Mouse (Mus musculus) ovary, postnatal 36 days (tissue): ENCODE data around the gene Crebzf.

Source experiments
- DNase-seq: peaks from one replicate; pipeline ENCODE4 v3.0.0; 2022; ENCODE audit warnings: low spot score, mixed read lengths

Crebzf gene

DNA sequence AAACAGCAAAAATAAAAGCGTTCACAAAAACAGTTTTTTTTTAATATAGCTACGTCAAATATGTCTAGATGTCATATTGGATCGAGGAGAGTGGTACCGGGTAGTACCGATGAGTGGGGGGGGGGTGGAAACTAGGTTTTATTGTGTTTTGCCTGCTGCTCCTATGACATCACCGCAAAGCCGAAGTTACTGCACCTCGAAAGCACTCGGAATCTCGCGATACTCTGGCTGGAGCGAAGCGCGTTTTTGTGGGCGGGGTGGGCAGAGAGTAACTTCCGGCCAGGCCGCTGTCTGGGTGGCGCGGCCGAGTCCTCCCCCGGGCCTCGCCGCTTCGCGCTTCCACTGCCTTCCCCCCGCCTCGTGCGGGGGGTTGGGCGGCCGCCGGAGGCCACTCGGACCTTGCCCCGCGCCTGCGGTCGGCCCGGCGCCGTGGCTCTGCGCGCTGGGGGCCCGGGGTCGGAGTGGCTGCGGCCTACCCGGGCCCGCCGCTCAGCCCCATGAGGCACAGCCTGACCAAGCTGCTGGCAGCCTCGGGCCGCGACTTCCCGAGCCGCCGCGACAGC lies at the start of gene Crebzf:
TSS of gene Crebzf (plus strand) at position 212 of the 563 bp plus-strand sequence.
- peak; percentile 94 for DNase-seq

DNA sequence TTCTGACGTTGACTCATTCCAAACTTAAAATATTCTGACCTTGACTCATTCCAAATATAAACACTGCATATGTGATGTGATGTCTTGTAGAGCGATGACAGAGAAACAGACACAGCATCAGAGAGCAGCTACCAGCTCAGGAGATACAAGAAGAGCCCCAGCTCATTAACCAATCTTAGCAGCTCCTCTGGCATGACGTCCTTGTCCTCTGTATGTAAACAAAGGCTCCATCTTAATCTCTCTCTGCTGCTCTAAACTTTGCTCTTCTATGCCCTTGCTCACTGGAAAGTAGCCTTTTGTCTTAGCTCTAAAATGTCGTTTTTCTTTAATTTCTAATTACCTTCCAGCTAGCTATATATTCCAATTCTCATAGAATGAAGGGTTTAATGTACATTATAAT lies 47.5 kb upstream of the Crebzf start:
- DNase-seq: no peak

DNA sequence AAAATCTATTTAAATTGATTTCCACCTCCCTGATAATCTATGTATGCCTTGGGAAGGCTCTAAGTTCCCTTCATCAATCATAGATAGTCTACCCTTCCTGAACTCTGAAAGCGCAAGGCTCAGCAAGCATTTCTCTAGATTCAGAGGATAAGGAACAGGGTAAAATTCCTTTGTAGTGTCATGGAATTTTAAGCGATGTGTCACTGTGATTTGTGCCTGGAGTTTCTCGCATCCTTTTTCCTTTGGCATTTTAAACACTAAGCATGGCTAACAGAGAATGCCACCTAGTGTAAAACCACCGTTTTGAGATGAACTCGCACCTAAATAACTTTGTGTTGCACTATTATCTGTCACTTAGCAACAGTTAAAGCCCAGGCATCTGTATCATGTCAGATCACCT lies 46.6 kb upstream of the Crebzf start:
- no peak for DNase-seq

DNA sequence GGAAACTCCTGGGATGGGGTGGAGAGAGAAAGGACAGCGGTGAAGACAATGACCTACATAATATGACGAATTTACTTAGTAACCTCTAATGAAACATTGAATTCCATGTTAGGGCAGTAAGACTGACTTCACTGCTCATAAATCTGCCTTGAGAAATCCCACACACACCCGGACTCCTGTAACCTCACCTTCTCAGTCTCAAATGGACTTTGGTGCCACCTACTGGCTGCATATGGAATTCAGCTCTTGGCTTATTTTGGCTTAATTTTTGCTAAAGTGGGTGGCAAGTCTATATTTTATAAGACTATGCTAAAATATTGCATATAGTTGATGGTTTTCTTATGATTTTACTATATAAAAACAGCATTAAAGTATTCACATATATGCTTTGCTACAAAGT lies 32.6 kb upstream of the Crebzf start:
- DNase-seq: peak; percentile 40

DNA sequence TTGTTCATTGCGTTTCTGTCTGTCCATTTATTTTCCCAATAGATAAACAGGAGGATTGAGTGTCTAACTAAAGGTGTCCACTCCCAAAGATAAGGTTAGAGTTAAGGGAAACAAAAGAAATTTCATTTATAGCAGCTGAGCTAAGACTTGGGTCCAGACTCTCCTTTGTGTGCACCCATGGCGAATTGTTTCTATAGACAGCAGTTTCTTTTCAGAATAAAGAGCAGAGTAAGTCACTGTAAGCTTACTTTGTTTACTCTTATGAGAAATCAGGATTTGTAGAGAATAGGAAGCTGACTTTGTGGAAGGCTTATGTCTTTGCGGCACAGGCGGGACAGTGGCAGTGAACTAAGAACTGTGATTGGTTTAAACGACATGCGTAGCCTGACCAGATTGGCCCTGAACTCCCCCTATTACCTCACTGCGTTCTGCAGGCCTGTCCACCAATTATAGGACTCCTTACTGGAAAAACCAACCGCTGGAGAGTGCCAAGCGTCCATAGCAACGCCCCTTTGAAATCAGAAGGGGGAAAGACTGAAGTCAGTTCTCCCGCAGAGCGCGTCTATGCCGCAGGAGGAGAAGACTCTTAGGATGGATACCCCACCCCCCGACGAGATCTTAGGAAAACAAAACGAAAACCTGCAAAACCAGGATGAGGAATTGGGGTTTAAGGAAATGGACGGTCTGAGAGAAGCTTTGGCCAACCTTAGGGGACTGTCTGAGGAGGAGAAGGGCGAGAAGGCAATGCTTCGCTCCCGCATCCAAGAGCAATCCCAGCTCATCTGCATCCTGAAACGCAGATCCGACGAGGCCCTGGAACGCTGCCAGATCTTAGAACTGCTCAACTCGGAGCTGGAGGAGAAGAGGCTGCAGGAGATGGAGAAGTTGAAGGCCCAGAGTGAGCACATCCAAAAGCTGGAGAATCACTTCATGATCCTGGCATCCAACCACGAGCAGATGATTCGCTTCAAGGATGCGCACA lies 16.2 kb upstream of the Crebzf start, which contains the start of gene Ccdc89:
TSS of gene Ccdc89 (plus strand) at position 558 of the 982 bp plus-strand sequence.
- peak; percentile 66 for DNase-seq

DNA sequence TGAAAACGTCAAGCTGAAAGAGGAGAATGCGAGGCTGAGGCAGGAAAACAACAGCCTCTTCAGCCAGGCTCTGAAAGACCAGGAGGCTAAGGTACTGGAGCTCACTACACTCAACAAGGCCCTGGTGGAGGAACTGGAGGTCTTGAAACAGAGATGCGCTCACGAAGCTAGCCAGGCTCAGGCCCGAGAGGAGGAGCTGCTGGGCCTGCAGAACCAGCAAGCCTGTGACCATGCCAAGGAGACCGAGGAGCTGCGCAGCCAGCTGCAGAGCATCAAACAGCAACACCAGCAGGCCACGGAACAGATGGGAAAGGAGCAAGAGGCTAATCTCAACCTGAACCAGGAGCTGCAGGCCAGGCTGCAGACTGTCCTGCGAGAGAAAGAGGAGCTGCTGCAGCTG lies 15.5 kb upstream of the Crebzf start:
- DNase-seq: peak; percentile 14

DNA sequence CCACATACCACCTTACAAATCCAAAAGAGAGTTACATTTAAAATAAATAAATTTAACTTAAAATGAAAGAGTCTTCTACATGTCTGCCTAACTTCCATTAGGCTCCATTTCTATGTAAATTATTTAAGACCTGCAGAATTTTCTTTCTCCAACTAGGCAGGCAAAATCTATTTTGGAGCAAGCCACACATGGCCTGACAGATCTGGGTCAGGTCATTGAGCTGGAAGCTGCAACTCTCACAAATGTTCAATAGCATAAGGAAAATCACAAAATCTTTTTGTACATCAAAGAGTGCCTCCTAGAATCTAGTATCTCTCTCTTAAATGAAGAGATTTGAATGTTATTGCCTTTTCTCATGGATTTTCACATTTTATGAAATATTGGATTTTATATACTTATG lies 10.3 kb upstream of the Crebzf start:
- no peak for DNase-seq

DNA sequence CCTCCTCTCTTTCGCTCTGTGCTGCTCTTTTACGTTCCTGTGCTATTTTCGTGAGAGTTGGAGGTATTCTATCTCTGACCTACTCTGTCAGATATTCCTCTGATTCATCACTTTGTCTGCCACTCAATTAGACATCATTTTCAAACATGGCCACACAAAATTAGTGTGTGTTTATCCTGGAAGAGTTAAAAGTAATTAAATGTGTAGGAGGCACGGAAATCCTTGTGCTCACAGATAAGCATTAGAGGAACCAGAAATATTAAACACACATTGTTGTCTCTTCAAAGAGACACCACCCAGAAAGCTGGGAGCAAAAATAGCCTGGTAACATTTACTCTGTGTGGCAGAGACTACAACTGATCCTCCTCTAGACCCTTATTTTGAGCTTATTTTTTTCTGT lies 2.5 kb upstream of the Crebzf start:
- no peak for DNase-seq

DNA sequence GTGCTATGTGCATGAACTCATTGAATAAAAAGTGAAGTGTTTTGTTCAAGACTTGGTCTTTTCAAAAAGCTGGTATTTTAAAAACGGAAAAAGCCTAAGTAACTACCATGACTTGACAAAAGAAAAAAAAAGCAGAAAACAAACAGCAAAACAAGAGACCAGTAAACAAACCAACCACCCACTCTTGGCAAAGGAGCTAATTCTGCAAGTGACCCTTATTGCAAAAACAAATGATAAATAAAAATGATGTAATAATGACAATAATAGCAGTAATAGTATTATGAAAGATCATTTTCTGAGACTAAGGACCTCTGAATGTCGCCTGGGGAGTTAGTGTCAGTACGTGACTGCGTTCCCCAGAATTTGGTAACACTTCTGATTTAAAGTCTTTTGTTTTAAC lies 459 bp upstream of the Crebzf start:
- no peak for DNase-seq

DNA sequence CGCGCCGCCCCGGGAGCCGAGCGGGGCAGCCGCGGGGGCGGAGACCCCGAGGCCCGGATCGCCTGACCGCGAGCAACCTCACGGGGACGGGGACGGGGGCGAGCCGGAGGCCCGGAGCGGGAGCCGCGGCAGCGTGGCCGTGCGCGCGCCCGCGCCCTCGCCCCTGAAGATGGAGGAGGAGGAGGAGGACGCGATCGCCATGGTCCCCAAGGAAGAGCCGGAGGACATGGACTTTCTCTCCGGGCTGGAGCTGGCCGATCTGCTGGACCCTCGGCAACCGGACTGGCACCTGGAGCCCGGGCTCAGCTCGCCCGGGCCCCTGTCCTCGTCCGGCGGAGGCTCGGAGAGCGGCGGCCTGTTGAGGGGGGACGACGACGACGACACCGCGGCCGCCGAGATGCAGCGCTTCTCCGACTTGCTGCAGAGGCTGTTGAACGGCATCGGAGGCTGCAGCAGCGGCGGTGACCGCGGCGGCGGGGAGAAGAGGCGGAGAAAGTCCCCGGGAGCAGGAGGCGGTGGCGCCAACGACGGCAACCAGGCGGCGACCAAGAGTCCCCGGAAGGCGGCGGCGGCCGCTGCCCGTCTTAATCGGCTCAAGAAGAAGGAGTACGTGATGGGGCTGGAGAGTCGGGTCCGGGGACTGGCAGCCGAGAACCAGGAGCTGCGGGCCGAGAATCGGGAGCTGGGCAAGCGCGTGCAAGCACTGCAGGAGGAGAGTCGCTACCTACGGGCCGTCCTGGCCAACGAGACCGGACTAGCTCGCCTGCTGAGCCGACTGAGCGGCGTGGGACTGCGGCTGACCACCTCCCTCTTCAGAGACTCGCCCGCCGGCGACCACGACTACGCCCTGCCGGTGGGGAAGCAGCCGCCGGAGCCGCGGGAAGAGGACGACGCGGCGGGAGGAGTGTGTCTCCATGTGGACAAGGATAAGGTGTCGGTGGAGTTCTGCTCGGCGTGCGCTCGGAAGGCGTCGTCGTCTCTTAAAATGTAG lies 867 bp downstream of the Crebzf start:
- DNase-seq: peak; percentile 77

DNA sequence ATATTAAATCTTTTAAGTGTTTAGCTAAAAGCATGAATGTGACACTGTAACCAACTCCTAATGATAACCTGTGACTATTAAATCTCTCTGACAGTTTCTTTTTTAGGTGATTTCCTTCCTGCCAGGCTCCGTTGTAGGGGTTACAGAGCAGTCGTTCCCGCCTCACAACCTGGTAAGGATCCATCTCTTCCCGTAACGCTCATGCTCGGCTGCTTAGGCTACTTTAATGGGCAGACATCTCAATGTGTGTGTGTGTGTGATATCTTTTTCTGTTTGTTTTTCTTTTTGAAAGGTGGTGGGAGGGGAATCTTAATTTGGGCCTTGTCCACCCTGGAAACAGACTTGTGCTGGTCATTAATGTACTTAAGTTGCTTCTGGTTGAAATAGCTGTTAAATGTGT lies 1.7 kb downstream of the Crebzf start:
- no peak for DNase-seq

DNA sequence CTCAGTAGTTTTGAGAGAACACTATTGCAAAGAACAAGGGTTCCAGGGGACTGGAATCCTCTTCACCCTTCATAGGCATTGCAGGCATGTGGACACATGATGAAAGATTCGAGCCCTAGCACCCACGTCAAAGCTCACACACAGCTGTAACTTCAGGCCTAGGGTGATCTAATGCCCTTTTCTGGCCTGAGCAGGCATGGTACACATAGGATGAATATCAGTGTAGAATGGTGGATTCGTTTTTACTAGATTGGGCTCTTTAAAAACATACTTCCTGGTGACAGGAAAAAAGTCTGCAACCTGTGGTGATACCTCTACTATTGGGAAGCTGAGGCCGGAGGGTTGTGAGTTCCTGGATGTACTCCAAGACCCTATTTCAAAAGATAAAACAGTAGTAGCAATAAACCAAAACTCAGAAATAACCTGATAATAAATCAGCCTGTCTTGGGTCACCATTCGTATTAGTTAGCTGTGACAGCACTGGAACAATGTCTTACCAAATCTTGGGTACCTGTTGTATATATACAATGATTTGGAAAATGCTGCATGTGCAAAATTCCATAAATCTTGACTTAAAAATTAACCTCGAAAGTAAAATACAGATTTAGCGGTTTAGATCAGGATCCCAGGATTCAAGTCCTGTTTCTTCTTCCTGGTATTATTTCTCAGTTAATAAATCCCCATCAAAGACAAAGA lies 13.8 kb downstream of the Crebzf start:
- DNase-seq: no peak

DNA sequence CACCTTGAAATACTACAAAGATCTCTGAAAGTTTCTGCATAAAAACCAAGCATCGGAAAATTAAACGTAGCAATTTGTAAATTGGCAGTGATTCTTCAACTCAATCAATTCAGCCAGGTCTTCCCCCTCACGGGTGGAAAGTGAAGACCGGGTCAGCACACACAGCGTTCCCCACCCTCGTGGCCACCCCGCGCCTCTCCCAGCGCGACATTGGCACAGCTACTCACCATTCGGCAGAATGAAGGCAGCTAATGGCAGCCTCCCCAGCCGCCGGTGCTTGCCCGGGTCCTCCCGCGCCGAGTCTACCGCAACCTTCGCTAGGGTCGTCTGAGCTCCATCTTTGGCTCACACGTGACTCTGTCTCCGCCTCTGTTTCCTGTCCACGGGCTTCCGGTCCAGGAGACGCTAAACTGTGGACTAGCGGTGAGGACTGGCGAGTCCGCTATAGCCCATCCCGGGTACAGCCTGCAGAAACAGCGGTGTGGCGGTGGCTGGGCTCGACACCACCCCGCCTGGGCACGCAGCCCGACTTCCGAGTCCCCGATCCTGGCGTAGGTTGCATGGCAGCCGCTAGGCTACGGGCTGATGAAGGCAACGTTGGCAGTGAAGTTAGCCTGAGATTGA lies 14.4 kb downstream of the Crebzf start, which contains the start of gene Tmem126a:
TSS of gene Tmem126a (minus strand) at position 385 of the 624 bp plus-strand sequence.
- DNase-seq: peak; percentile 82

DNA sequence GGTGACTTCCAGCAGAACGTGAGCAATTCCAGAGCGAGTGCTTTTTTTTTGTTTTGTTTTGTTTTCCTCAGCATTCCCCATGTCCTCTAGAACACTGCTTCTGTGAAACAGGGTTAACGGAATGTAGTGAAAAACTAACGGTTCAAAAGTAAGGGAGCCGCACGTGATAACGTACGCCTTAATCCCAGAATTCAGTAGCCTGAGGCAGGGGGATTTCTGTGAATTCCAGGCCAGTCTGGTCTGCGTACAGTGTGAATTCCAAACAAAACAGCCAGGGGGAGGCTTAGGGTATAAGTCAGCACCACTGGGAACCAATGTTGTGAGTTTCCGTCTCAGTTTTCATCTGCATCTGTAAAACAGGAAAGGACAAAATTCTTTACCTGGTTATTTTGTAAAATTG lies 15.0 kb downstream of the Crebzf start:
- DNase-seq: peak; percentile 4

DNA sequence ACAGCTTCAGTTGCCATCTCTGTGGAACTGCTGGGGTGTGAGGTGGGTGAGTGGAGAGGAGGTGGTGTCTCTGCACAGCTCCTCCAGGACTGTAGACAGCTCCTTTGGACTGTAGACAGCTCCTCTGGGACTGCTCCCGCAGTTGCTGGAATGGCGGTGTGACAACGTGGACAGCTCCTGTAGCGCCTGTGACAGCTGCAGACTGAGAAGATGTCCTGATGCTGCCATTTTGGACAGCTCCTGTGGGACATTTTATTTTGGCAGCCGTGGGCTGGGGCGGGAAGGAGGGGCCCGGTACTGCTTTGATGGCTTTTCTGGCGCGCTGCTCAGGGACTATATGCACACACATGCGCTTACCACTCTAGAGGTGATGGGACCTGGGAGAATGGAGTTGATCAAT lies 17.8 kb downstream of the Crebzf start:
- DNase-seq: peak; percentile 21

DNA sequence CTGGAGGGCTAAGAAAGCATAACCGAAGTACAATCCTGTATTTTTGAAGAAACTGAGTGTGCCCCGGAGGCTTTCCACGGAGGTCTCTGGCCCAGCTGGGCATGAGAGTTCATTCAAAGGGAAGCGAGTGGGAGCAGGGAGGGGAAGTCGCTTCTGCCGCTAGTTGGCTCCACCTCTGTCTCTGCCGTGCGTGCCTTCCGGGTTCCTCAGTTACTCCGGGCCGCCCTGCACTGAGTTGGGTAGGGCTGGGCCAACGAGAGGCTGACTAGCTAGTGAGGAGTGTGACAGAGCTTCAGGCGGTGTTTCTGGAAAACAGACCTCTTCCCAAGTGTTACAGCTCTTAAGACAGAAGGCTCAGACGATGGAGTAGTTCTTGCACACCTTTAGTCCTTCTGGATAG lies 18.4 kb downstream of the Crebzf start:
- peak; percentile 21 for DNase-seq

DNA sequence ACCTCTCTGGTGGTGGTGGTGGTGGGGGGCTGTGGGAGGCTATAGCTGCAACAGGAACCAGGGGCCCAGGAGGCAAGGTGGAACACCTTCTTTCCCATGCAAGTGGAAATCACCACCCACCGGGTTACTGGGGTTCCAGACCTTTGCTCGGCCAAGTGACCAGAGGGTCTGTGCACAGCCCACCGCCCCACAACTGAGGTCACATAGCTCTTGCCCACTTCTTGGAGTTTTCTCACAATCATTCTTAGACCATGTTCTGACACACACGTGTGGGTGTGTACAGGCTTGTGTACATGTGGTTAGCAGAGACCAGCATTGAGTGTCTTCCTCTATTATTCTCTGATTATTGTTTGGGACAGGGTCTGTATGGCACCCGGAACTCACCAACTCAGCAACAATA lies 18.9 kb downstream of the Crebzf start:
- DNase-seq: no peak

DNA sequence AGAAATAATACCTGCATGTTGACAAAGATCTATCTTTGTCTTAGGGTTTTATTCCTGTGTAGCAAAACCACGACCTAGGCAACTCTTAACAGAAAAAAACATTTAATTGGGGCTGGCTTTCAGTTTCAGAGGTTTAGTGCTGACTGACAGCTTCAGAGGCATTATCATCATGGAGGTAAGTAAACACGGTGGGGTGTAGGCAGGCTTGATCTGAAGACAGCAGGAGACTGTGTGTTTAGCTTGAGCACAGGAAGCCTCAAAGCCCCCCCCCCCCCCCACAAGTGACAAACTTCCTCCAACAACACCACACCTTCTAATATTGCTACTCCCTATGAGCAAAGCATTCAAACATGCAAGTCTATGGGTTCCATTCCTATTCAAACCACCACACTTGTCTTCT lies 31.0 kb downstream of the Crebzf start:
- no peak for DNase-seq

DNA sequence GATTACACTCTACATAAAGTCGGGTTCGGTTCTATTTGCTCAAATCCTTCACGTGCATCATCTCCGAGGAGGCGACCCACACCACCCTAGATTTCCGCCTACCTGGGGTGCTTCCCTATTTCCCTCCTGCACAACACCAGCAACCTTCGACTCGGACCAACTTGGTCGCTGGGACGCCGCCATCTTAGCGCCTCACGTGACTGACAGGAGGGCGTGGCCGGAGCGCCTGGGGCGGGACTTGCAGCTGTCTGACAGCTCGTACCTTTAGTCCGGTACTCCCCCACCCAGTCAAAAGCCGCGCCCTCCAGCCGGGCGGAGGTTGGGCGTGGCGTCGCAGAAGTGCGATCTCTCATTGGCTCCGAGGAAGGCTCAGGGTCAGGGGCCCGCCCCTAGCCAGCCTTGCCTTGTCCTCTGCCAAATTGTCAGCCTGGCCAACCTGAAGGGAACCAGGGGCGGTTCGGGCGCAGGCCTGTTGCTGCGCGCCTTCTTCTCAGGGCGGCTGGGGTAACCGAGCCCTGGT lies 33.3 kb downstream of the Crebzf start, which contains the start of gene Tmem126b:
TSS of gene Tmem126b (minus strand) at position 209 of the 520 bp plus-strand sequence.
- peak; percentile 99 for DNase-seq
